Mouse (Mus musculus) urinary bladder, adult 2 months (tissue): ENCODE results near the gene Olfr683. TPM values are rescaled to one million over a fixed set of nuclear protein-coding genes. Genes with fewer than 3 reads are reported as not detected.
"Not testable (repeated sequence)": the region's sequence is repeated elsewhere in the genome, so short reads cannot be mapped to it uniquely, and the experiment has no call there.

Experiments used
- DNase-seq: peaks from one replicate; pipeline ENCODE4 v3.0.0; 2022; ENCODE audit warnings: low spot score
- polyA plus RNA-seq: library from polyadenylated mRNA; depleted of rRNA; stranded (reverse); fragments of >200 nt; gene quantifications from 2 replicates; pipeline ENCODE4 v1.2.3, GENCODE M21; 2012; rRNA removed

Gene Olfr683
- polyA plus RNA-seq: not detected in 2 replicates

- no peak for DNase-seq
These were observed at the start of gene Olfr683 for GRCm38 (mm10) chr7:105146912-105147311. Gene Olfr683, minus strand, starts transcription at chr7:105147012.

- DNase-seq: no peak
These were observed 39.1 kb upstream of the Olfr683 start, which contains the start of gene Olfr685 for GRCm38 (mm10) chr7:105185912-105186311. Gene Olfr685, minus strand, starts transcription at chr7:105186012.

GRCm38 (mm10) chr7:105170773-105171172 lies 24.0 kb upstream of the Olfr683 start:
- no peak for DNase-seq

- DNase-seq: no peak
These were observed 16.7 kb upstream of the Olfr683 start, which contains the start of gene Olfr684 for GRCm38 (mm10) chr7:105163553-105163952. Gene Olfr684, minus strand, starts transcription at chr7:105163653.

GRCm38 (mm10) chr7:105141275-105141674 lies 5.5 kb downstream of the Olfr683 start:
- DNase-seq: no peak

- no peak for DNase-seq
These were observed 30.3 kb downstream of the Olfr683 start, which contains the start of gene Olfr681 for GRCm38 (mm10) chr7:105116536-105116935. Gene Olfr681, plus strand, starts transcription at chr7:105116836.

- DNase-seq: not testable (repeated sequence)
These were observed 54.1 kb downstream of the Olfr683 start, which contains the start of gene Olfr680-ps1 for GRCm38 (mm10) chr7:105092717-105093116. Gene Olfr680-ps1, minus strand, starts transcription at chr7:105092817.

Other genes starting within 250 kb of the Olfr683 start
- not detected in 2 replicates for gene Olfr667, start 225.5 kb downstream of the Olfr683 start, polyA plus RNA-seq
- not detected in 2 replicates for gene Olfr668, start 219.0 kb downstream of the Olfr683 start, polyA plus RNA-seq
- gene Olfr669, start 212.8 kb downstream of the Olfr683 start, polyA plus RNA-seq: not detected in 2 replicates
- not detected in 2 replicates for gene Olfr670, start 184.4 kb downstream of the Olfr683 start, polyA plus RNA-seq
- not detected in 2 replicates for gene Olfr671, start 167.9 kb downstream of the Olfr683 start, polyA plus RNA-seq
- not detected in 2 replicates for gene Olfr672, start 145.0 kb downstream of the Olfr683 start, polyA plus RNA-seq
- not detected in 2 replicates for gene Olfr675, start 118.6 kb downstream of the Olfr683 start, polyA plus RNA-seq
- gene Olfr676, start 114.3 kb downstream of the Olfr683 start, polyA plus RNA-seq: not detected in 2 replicates
- gene Olfr677, start 95.6 kb downstream of the Olfr683 start, polyA plus RNA-seq: not detected in 2 replicates
- not detected in 2 replicates for gene Olfr678, start 82.5 kb downstream of the Olfr683 start, polyA plus RNA-seq
- not detected in 2 replicates for gene Olfr679, start 65.8 kb downstream of the Olfr683 start, polyA plus RNA-seq
- not detected in 2 replicates for gene Olfr680-ps1, start 54.2 kb downstream of the Olfr683 start, polyA plus RNA-seq
- gene Olfr681, start 30.2 kb downstream of the Olfr683 start, polyA plus RNA-seq: not detected in 2 replicates
- not detected in 2 replicates for gene Olfr684, start 16.6 kb upstream of the Olfr683 start, polyA plus RNA-seq
- gene Olfr685, start 39.0 kb upstream of the Olfr683 start, polyA plus RNA-seq: not detected in 2 replicates
- not detected in 2 replicates for gene Olfr686, start 60.5 kb upstream of the Olfr683 start, polyA plus RNA-seq
- not detected in 2 replicates for gene Olfr688, start 141.1 kb upstream of the Olfr683 start, polyA plus RNA-seq
- gene Olfr689, start 164.2 kb upstream of the Olfr683 start, polyA plus RNA-seq: not detected in 2 replicates
- not detected in 2 replicates for gene Olfr690, start 187.1 kb upstream of the Olfr683 start, polyA plus RNA-seq
- gene Olfr691, start 195.3 kb upstream of the Olfr683 start, polyA plus RNA-seq: 0.03 TPM in 1 of 2 replicates, not detected in the other
- not detected in 2 replicates for gene Olfr692, start 221.2 kb upstream of the Olfr683 start, polyA plus RNA-seq
- not detected in 2 replicates for gene Gm5901, start 228.0 kb upstream of the Olfr683 start, polyA plus RNA-seq